Mouse (Mus musculus) ES-Bruce4 (cell line): Measurements from ENCODE around the gene Wdr90. TPM values are rescaled to one million over a fixed set of nuclear protein-coding genes. Genes with fewer than 3 reads are reported as not detected.

Source experiments
- H3K27ac ChIP-seq: 2 replicates; pipeline ENCODE4 v1.5.1; 2012; ENCODE audit warnings: low read length, inconsistent platforms; ENCODE audit not compliant: insufficient read depth
- H3K27me3 ChIP-seq: 2 replicates; pipeline ENCODE4 v1.6.1; 2012; ENCODE audit warnings: mild to moderate bottlenecking, low read length, inconsistent platforms; ENCODE audit not compliant: control insufficient read depth, poor library complexity, insufficient read depth, severe bottlenecking
- H3K36me3 ChIP-seq: 2 replicates; pipeline ENCODE4 v1.6.1; 2012; ENCODE audit warnings: inconsistent platforms, mild to moderate bottlenecking, low read length, moderate library complexity; ENCODE audit not compliant: control insufficient read depth, poor library complexity, insufficient read depth, severe bottlenecking
- H3K4me1 ChIP-seq: one replicate; pipeline ENCODE4 v1.8.1; 2011; ENCODE audit warnings: low read length; ENCODE audit not compliant: control insufficient read depth, insufficient read depth
- H3K4me3 ChIP-seq: 2 replicates; pipeline ENCODE4 v1.5.1; 2011; ENCODE audit warnings: low read depth, mild to moderate bottlenecking, low read length
- H3K9ac ChIP-seq: 2 replicates; pipeline ENCODE4 v1.6.1; 2012; ENCODE audit warnings: low read depth, mild to moderate bottlenecking, inconsistent platforms; ENCODE audit not compliant: poor library complexity, severe bottlenecking
- H3K9me3 ChIP-seq: replicated peaks from 2 replicates; pipeline ENCODE4 v1.6.1; 2012; ENCODE audit warnings: mild to moderate bottlenecking, low read length, inconsistent platforms; ENCODE audit not compliant: control insufficient read depth, poor library complexity, insufficient read depth, severe bottlenecking
- CTCF ChIP-seq: IDR thresholded peaks from one replicate; pipeline ENCODE4 v1.8.1; 2011; ENCODE audit warnings: low read depth, low read length
- EP300 ChIP-seq: IDR thresholded peaks from 2 replicates; pipeline ENCODE4 v1.6.1; 2011; ENCODE audit warnings: low read depth, low read length; ENCODE audit not compliant: insufficient read depth
- POLR2A ChIP-seq: IDR thresholded peaks from one replicate; pipeline ENCODE4 v1.8.1; 2011; ENCODE audit warnings: low read length; ENCODE audit not compliant: insufficient read depth
- polyA plus RNA-seq: library from polyadenylated mRNA; stranded (reverse); fragments of >200 nt; gene quantifications from 2 replicates; pipeline ENCODE4 v1.2.4, GENCODE M21; 2011; ENCODE audit warnings: low read depth; ENCODE audit not compliant: missing spikeins, insufficient read depth, insufficient read length

The Wdr90 gene
- polyA plus RNA-seq, 1 experiment, result 10.5 TPM

GRCm38 (mm10) chr17:25843636-25844395 lies 17.5 kb downstream of the Wdr90 start:
- H3K4me3 ChIP-seq, result peak overlapping the region; percentile 84
- H3K9ac ChIP-seq, result peak overlapping the region; percentile 88
- no peaks in the 10 kb centered on the region for H3K4me1 ChIP-seq
- peaks cover 20% of the 10 kb centered on the region for H3K36me3 ChIP-seq
- H3K9me3 ChIP-seq, result no peaks in the 10 kb centered on the region
- TF ChIP-seq EP300 (no peak), CTCF (no peak), POLR2A (no peak)
- H3K27me3 ChIP-seq, result no peaks in the 10 kb centered on the region
- H3K27ac ChIP-seq, result no peak overlapping the region

- peak overlapping the region; percentile 88 for H3K9ac ChIP-seq
- H3K27ac ChIP-seq, result no peak overlapping the region
- H3K27me3 ChIP-seq, result no peaks in the 10 kb centered on the region
- H3K4me3 ChIP-seq, result 0 out of 2 replicates have a peak overlapping the region, but pooled peaks have one; percentile 84
- TF ChIP-seq POLR2A (no peak), CTCF (no peak), EP300 (no peak)
- no peaks in the 10 kb centered on the region for H3K4me1 ChIP-seq
- no peaks in the 10 kb centered on the region for H3K9me3 ChIP-seq
- H3K36me3 ChIP-seq, result peaks cover 20% of the 10 kb centered on the region
These were observed 18.2 kb downstream of the Wdr90 start for GRCm38 (mm10) chr17:25843122-25843521.

GRCm38 (mm10) chr17:25842509-25842908 lies 18.8 kb downstream of the Wdr90 start:
- no peak overlapping the region for H3K9ac ChIP-seq
- H3K36me3 ChIP-seq, result peaks cover 20% of the 10 kb centered on the region
- H3K27ac ChIP-seq, result no peak overlapping the region
- H3K4me3 ChIP-seq, result no peak overlapping the region
- TF ChIP-seq CTCF (no peak), EP300 (no peak), POLR2A (no peak)
- no peaks in the 10 kb centered on the region for H3K27me3 ChIP-seq
- no peaks in the 10 kb centered on the region for H3K4me1 ChIP-seq
- no peaks in the 10 kb centered on the region for H3K9me3 ChIP-seq

- H3K27ac ChIP-seq, result no peak within 1 kb of the TSS
- H3K9ac ChIP-seq, result no peak within 1 kb of the TSS
- TF ChIP-seq EP300, result no peak
- no peak for TF ChIP-seq CTCF
- no peak for TF ChIP-seq POLR2A
- peaks cover 20% of the 10 kb centered on the region for H3K36me3 ChIP-seq
- no peaks in the 10 kb centered on the region for H3K27me3 ChIP-seq
- no peaks in the 10 kb centered on the region for H3K9me3 ChIP-seq
- H3K4me1 ChIP-seq, result no peaks in the 10 kb centered on the region
- H3K4me3 ChIP-seq, result no peak within 1 kb of the TSS
These were observed 20.0 kb downstream of the Wdr90 start, which contains the start of gene Gm20683 for GRCm38 (mm10) chr17:25841117-25841880. TSS of gene Gm20683 (minus strand) at chr17:25841763.

GRCm38 (mm10) chr17:25840519-25840918 lies 20.8 kb downstream of the Wdr90 start:
- Histone ChIP-seq H3K9ac (no peak overlapping the region), H3K4me1 (no peaks in the 10 kb centered on the region), H3K4me3 (no peak overlapping the region), H3K27ac (no peak overlapping the region), H3K9me3 (no peaks in the 10 kb centered on the region), H3K27me3 (no peaks in the 10 kb centered on the region), H3K36me3 (peaks cover 20% of the 10 kb centered on the region)
- no peak for TF ChIP-seq EP300
- no peak for TF ChIP-seq CTCF
- TF ChIP-seq POLR2A, result no peak
